Comparison of ENCODE assay signal across 11 mouse cellular contexts in the genomic region with DNA sequence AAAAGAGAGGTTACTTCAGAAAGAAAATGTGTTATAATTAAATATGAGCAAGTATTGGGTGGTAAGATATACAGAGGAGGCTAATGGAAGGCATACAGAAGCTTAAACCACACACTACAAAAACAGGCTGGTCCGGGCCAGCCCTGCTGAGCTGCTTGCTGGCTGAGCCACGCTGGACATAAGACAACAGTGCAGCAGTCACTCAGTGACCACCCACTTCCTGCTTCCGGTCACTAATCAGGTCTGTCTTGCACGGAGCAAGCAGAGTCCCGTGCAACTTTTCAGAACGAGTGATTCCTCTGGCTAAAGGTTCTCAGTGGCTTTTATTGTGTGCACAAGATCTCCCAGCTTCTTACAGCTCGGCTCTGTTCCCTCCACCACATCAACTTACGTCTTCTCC.
A peak's percentile ranks its signal among the peaks of the same experiment; 100 is the strongest.
DNase-seq lines count a peak whose midpoint lies in the region; ATAC-seq and TF ChIP-seq lines count a peak whose summit lies in the region.
"Had no signal": no experiment of that assay in that cellular context is flagged by ENCODE, and none has a peak within 500 bp of the region (broad histone marks: within the 10 kb centered on the region; RNA-seq: fewer than 3 reads in every experiment).

No protein-coding gene starts in this region.

- no peaks in the 10 kb centered on the region for H3K9me3 ChIP-seq in lung, embryonic 15.5 days
- H3K9me3 ChIP-seq in liver, embryonic 11.5 days (ENCODE audit: control insufficient read depth, low read length) = no peaks in the 10 kb centered on the region

- peak overlapping the region; percentile 40; the same call in 1 of the 2 replicates for H3K4me2 ChIP-seq in lung, embryonic 15.5 days
- H3K4me2 ChIP-seq in liver, embryonic 11.5 days = peak overlapping the region; percentile 33

- no peak for DNase-seq in lung, adult 2 months
- DNase-seq in liver, embryonic 11.5 days (ENCODE audit: low spot score) = no peak
- DNase-seq in frontal cortex, postnatal 36 days (ENCODE audit: low spot score in 2 of 2) = no peak
- DNase-seq in cerebellum, postnatal 4 days (ENCODE audit: low spot score in 2 of 2) = no peak
- no peak for DNase-seq in layer of hippocampus, adult 2 months (ENCODE audit: low spot score in 2 of 2)
- DNase-seq: right cerebral cortex, postnatal 25 days; thymus, postnatal 25 days had no signal

- no peak for TF ChIP-seq POLR2A in lung, adult 2 months (IDR thresholded peaks at IDR 0.05; ENCODE audit: borderline replicate concordance, extremely low read depth, low read depth, low read length)

- 25% methylated on average over 8 of the region's 8 CpGs for WGBS in lung, embryonic 15.5 days
- 8% methylated on average over 8 of the region's 8 CpGs for whole genome bisulfite sequencing in lung, adult 2 months
- 30% methylated on average over 8 of the region's 8 CpGs for WGBS in liver, embryonic 11.5 days

- H3K36me3 ChIP-seq in lung, embryonic 15.5 days = no peaks in the 10 kb centered on the region
- no peaks in the 10 kb centered on the region for H3K36me3 ChIP-seq in liver, embryonic 11.5 days (ENCODE audit: control insufficient read depth, insufficient read depth, low read length)

- peak overlapping the region; percentile 7; the same call in 1 of the 2 replicates for H3K4me3 ChIP-seq in lung, embryonic 15.5 days
- no peak overlapping the region for H3K4me3 ChIP-seq in lung, adult 2 months (replicated peaks; ENCODE audit: extremely low read depth, low read depth, low read length)
- no peak overlapping the region for H3K4me3 ChIP-seq in liver, embryonic 11.5 days (ENCODE audit: low read depth, low read length)
- no peak overlapping the region for H3K4me3 ChIP-seq in layer of hippocampus, adult 2 months
- H3K4me3 ChIP-seq: megakaryocyte, embryonic 14.5 days had no signal

- no peak for TF ChIP-seq CTCF in lung, adult 2 months (IDR thresholded peaks at IDR 0.05; ENCODE audit: insufficient read depth, low read length)
- no peak for TF ChIP-seq CTCF in layer of hippocampus, adult 2 months (conservative IDR thresholded peaks at IDR 0.05)

- no peak overlapping the region for H3K27ac ChIP-seq in lung, embryonic 15.5 days
- no peak overlapping the region for H3K27ac ChIP-seq in liver, embryonic 11.5 days (ENCODE audit: low read depth, low read length)
- no peak overlapping the region for H3K27ac ChIP-seq in layer of hippocampus, adult 2 months

- peak; percentile 86 for ATAC-seq in lung, embryonic 15.5 days (ENCODE audit: borderline replicate concordance, extremely low read depth, low FRiP score, low TSS enrichment)
- ATAC-seq in hematopoietic stem cell, adult 5-6 weeks (replicated peaks in 1 of 2; ENCODE audit: insufficient read depth in 1 of 2, low FRiP score in 2 of 2, low TSS enrichment in 1 of 2, low read depth in 1 of 2, poor library complexity in 2 of 2, severe bottlenecking in 2 of 2) = peak; percentile 22 to 32; a peak in 1 of 4 replicates
- no peak; the same call in 1 of the 2 replicates for ATAC-seq in liver, embryonic 11.5 days (replicated peaks; ENCODE audit: low FRiP score)
- ATAC-seq: activated CD4-positive, CD25-positive, alpha-beta regulatory T cell, adult 4 months had no signal

- H3K27me3 ChIP-seq in lung, embryonic 15.5 days = no peaks in the 10 kb centered on the region
- H3K27me3 ChIP-seq in liver, embryonic 11.5 days (replicated peaks; ENCODE audit: control insufficient read depth, insufficient read depth, low read length) = no peaks in the 10 kb centered on the region
- H3K27me3 ChIP-seq: megakaryocyte, embryonic 14.5 days had no signal

- peaks cover 10% of the 10 kb centered on the region for H3K4me1 ChIP-seq in lung, embryonic 15.5 days
- H3K4me1 ChIP-seq in lung, adult 2 months (ENCODE audit: control insufficient read depth, insufficient read depth, low read length) = no peaks in the 10 kb centered on the region
- no peaks in the 10 kb centered on the region for H3K4me1 ChIP-seq in liver, embryonic 11.5 days (replicated peaks; ENCODE audit: control insufficient read depth, insufficient read depth, low read length)

- H3K9ac ChIP-seq in lung, embryonic 15.5 days = no peak overlapping the region
- no peak overlapping the region for H3K9ac ChIP-seq in liver, embryonic 11.5 days (ENCODE audit: low read depth, low read length)
